Mouse (Mus musculus): ENCODE results near the gene Eif2b1. TPM values are rescaled to one million over a fixed set of nuclear protein-coding genes. Genes with fewer than 3 reads are reported as not detected.

The Eif2b1 gene
- polyA plus RNA-seq, 1 experiment from 2014 or later = 61.7 TPM

DNA sequence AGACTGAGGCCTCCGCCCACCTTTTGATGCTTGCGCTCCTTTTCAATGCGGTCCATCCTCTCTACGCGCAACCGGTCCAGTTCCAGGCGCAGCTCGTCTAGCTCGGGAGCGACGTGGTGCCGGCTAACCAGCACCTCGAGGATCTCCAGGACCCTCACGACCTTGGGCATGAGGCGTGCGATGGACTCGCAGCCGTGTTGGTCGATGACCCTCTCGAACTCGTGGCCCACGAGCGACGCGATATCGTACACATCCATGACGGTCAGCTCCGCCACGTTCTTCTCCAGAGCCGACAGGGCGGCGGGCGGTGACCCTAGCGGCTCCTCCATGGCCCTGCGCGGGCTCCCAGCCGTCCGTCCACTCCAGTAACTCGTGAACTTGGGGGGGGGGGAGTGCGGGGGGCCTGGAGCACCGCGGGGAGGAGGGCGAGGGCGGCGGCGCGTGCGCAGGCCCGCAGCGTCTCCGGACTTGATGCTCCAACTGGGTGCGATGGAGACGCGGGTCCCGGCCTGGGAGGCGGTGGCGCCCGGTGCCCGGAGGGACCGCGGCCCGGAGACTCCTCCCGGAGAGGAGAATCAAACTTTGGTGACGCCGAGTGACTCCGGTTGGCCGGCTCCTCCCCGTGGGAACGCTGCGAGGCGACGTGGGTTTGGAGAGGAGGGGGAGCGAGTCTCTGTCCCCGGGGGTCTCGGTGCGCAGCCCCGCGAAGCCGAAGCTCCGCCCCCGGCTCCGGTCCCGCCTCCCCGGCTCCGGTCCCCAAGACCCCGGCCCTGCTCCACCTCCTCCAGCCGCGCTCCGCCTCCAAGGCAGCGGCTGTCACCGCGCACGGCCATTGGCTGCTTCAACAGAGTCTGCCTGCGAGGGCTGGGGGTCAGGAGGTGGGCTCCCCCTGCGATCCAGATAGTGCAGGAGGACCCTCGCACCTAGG, 48.0 kb downstream of the Eif2b1 start, which contains the start of gene Rilpl1:
Gene Rilpl1 (minus strand): TSS at position 737 of the 928 bp plus-strand sequence.
- Histone ChIP-seq H3K36me3 (peaks cover 8% of the 10 kb centered on the region; the same call in 1 of the 2 replicates), H3K9me3 (replicated peaks) (no peaks in the 10 kb centered on the region), H3K9ac (peak within 1 kb of the TSS; percentile 90), H3K4me2 (peak within 1 kb of the TSS; percentile 94), H3K4me1 (replicated peaks) (peaks cover 39% of the 10 kb centered on the region), H3K27me3 (replicated peaks) (no peaks in the 10 kb centered on the region), H3K27ac (ENCODE audit: poor library complexity, severe bottlenecking) (peak within 1 kb of the TSS; percentile 89), H3K4me3 (peak within 1 kb of the TSS; percentile 88)
- ATAC-seq (ENCODE audit: insufficient number of reproducible peaks, low FRiP score) = peak; percentile 86
- under 1% methylated on average over 92 of the region's 96 CpGs for WGBS

DNA sequence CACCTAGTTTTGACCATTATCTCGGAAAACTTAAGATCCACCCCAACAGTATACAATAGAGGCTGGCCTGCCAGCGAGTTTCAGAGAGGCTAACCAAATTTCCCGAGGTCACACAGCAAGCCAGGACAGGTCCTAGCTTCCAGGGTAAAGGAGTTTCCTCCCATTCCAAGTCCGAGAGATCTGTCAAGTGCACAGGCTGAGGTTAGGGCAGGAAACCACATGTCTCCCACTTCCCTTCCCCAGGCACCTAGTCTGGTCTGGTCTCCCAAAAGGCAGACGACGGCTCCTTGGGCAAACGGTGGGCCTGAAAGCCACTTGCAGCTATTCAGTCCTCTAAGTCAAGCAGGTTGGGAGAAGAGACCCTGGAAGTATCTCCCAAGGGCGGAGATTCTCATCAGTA, 49.2 kb downstream of the Eif2b1 start:
- peak overlapping the region; percentile 89 for H3K27ac ChIP-seq (ENCODE audit: poor library complexity, severe bottlenecking)
- H3K36me3 ChIP-seq = peaks cover 18% of the 10 kb centered on the region
- 42% methylated on average over 8 of the region's 8 CpGs for WGBS
- no peaks in the 10 kb centered on the region for H3K9me3 ChIP-seq (replicated peaks)
- H3K9ac ChIP-seq = peak overlapping the region; percentile 90
- H3K4me2 ChIP-seq = peak overlapping the region; percentile 94
- ATAC-seq (ENCODE audit: insufficient number of reproducible peaks, low FRiP score) = no peak
- H3K27me3 ChIP-seq (replicated peaks) = no peaks in the 10 kb centered on the region
- peaks cover 36% of the 10 kb centered on the region for H3K4me1 ChIP-seq (replicated peaks)
- peak overlapping the region; percentile 88 for H3K4me3 ChIP-seq

DNA sequence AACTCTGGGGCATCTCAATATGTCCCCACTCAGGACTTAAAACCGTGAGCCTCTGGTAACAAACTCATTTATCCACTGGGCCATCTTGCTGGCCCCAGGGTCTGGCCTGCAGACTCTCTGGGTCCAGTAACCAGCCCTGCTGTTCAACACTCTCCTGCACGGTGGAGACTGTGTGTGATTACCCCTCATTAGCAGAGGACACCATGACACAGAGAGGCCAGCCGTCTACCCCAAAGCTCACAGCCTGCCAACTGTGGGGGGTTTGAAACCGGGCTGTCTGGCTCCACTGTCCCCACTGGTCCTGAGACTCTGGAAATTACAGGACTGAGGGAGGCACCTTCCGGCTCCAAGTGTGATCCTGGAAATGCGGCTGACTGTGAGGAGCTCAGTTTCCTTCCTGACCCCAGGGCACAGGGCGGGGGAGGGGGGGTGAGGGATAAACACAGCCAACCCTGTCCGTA, 49.7 kb downstream of the Eif2b1 start:
- WGBS = 22% methylated on average over 8 of the region's 8 CpGs
- ATAC-seq (ENCODE audit: insufficient number of reproducible peaks, low FRiP score) = no peak

DNA sequence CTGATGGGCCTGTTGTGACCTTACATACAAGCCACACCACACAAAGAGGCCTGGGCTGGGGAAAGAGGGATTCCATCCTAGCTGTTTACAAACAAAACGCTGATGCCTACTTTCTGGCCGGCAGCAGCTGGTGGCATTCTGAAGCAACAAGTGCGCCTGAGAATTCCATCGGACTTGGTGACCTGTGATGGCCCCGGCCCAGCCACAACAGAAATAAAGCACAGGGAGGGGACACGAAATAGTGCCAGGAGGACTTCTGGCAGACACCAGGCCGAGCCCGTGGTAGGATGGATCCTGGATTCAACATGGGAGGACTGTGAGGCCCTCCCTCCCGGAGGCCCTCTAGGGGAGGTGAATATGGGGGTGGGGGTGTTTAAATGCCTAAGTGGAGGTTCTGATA, 50.1 kb downstream of the Eif2b1 start:
- Histone ChIP-seq H3K9me3 (replicated peaks) (no peaks in the 10 kb centered on the region), H3K36me3 (peaks cover 24% of the 10 kb centered on the region), H3K9ac (peak overlapping the region; percentile 90), H3K4me1 (replicated peaks) (peaks cover 39% of the 10 kb centered on the region), H3K27ac (ENCODE audit: poor library complexity, severe bottlenecking) (peak overlapping the region; percentile 89), H3K4me3 (peak overlapping the region; percentile 88), H3K4me2 (peak overlapping the region; percentile 94), H3K27me3 (replicated peaks) (no peaks in the 10 kb centered on the region)
- WGBS = 37% methylated on average over 9 of the region's 9 CpGs
- ATAC-seq (ENCODE audit: insufficient number of reproducible peaks, low FRiP score) = no peak

More for the DNA sequence above, 49.7 kb downstream of the Eif2b1 start:
- peak overlapping the region; percentile 89 for H3K27ac ChIP-seq (ENCODE audit: poor library complexity, severe bottlenecking)
- peak overlapping the region; percentile 94 for H3K4me2 ChIP-seq
- no peaks in the 10 kb centered on the region for H3K9me3 ChIP-seq (replicated peaks)
- peaks cover 20% of the 10 kb centered on the region for H3K36me3 ChIP-seq
- H3K27me3 ChIP-seq (replicated peaks) = no peaks in the 10 kb centered on the region
- peak overlapping the region; percentile 90 for H3K9ac ChIP-seq
- H3K4me3 ChIP-seq = peak overlapping the region; percentile 88
- H3K4me1 ChIP-seq (replicated peaks) = peaks cover 39% of the 10 kb centered on the region

DNA sequence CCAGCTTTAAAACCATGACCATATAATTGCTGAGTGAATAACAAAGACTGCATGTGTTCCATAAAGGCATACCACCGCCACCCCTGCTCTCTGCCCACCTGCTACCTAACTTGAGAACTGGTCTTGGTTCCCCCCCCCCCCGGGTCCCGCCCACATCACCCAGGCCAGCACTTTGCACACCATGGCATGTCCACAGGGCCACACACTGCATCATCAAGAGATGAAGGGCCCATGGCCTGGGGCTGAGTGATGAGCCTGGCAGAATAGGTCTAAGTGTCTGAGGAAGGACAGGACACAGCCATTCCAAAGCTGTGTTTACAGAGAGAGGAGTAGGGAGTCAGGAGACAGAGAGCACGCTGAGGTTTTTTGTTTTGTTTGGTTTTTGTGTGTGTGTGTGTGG, 50.6 kb downstream of the Eif2b1 start:
- peaks cover 28% of the 10 kb centered on the region for H3K36me3 ChIP-seq
- H3K4me1 ChIP-seq (replicated peaks) = peaks cover 39% of the 10 kb centered on the region
- H3K27me3 ChIP-seq (replicated peaks) = no peaks in the 10 kb centered on the region
- H3K9ac ChIP-seq = peak overlapping the region; percentile 90
- no peak for ATAC-seq (ENCODE audit: insufficient number of reproducible peaks, low FRiP score)
- H3K27ac ChIP-seq (ENCODE audit: poor library complexity, severe bottlenecking) = peak overlapping the region; percentile 89
- H3K4me2 ChIP-seq = peak overlapping the region; percentile 94
- WGBS = 82% methylated on average over 4 of the region's 4 CpGs
- H3K4me3 ChIP-seq = peak overlapping the region; percentile 88
- no peaks in the 10 kb centered on the region for H3K9me3 ChIP-seq (replicated peaks)

DNA sequence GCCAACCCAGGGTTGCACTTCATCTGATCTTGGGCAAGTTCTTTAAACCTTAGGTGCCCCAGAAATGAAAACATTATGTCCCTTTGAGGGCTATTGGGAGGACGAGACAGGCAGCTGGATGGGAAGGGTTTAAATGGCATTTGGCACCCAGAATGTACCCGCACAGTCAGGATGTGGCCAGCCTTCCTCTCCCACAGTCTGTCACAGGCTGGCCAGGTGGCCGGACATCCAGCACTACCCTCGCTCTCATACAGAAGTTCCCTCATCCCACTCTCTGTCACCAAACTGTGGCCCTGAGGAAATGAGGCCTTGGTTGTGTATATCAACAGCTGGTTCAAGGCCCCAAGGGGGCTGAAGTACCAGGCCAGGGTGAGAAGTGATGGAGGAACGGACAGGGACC, 54.0 kb downstream of the Eif2b1 start:
- Histone ChIP-seq H3K4me2 (no peak overlapping the region), H3K4me1 (replicated peaks) (peaks cover 23% of the 10 kb centered on the region), H3K4me3 (no peak overlapping the region), H3K9me3 (replicated peaks) (no peaks in the 10 kb centered on the region), H3K9ac (no peak overlapping the region), H3K27ac (ENCODE audit: poor library complexity, severe bottlenecking) (no peak overlapping the region), H3K36me3 (peaks cover 47% of the 10 kb centered on the region), H3K27me3 (replicated peaks) (no peaks in the 10 kb centered on the region)
- no peak for ATAC-seq (ENCODE audit: insufficient number of reproducible peaks, low FRiP score)
- WGBS = 79% methylated on average over 5 of the region's 5 CpGs

DNA sequence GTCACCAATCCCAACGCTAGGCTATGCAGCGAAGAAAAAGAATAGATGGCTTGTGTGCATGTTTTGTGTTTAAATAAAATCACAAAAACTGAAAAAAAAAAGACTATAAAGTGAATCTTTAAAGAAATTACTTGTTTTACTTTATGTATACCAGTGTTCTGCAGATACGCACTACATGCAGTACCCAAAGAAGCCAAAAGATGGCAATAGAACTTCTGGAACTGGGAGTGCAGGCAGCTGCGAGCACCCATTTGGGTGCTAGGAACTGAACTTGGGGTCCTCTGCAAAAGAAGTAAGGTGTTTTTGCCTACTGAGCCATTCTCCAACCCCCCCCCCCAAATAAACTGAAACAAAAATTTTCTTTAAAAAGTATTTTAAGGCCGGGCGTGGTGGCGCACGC, 55.9 kb downstream of the Eif2b1 start:
- Histone ChIP-seq H3K4me2 (no peak overlapping the region), H3K4me1 (replicated peaks) (peaks cover 4% of the 10 kb centered on the region), H3K36me3 (peaks cover 65% of the 10 kb centered on the region), H3K9ac (no peak overlapping the region), H3K4me3 (no peak overlapping the region), H3K27ac (ENCODE audit: poor library complexity, severe bottlenecking) (no peak overlapping the region), H3K9me3 (replicated peaks) (no peaks in the 10 kb centered on the region), H3K27me3 (replicated peaks) (no peaks in the 10 kb centered on the region)
- no peak for ATAC-seq (ENCODE audit: insufficient number of reproducible peaks, low FRiP score)
- 93% methylated on average over 8 of the region's 8 CpGs for WGBS

DNA sequence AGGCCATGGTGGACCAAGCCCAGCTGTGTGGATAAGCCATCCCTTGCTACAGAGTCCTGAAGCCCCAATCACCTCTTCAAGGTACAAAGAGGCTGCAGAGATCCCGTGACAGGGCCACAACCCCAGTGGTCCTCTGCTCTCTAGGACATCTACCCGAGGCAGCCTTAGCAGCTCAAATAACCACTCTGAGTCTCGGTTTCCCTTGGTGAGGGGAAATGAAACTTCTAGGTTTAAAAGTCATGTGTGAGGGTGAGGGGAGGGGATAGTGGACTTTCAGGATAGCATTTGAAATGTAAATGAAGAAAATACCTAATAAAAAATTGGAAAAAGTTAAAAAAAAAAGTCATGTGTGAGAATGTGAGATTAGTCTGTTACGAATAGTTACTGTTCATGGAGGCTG, 57.3 kb downstream of the Eif2b1 start:
- H3K4me1 ChIP-seq (replicated peaks) = 0 out of 2 replicates have a peak, but pooled peaks cover 4% of the 10 kb centered on the region
- peaks cover 68% of the 10 kb centered on the region for H3K36me3 ChIP-seq
- H3K27ac ChIP-seq (ENCODE audit: poor library complexity, severe bottlenecking) = no peak overlapping the region
- WGBS = 84% methylated on average over 4 of the region's 4 CpGs
- H3K9ac ChIP-seq = no peak overlapping the region
- no peak overlapping the region for H3K4me2 ChIP-seq
- H3K9me3 ChIP-seq (replicated peaks) = no peaks in the 10 kb centered on the region
- no peak overlapping the region for H3K4me3 ChIP-seq
- no peak for ATAC-seq (ENCODE audit: insufficient number of reproducible peaks, low FRiP score)
- H3K27me3 ChIP-seq (replicated peaks) = no peaks in the 10 kb centered on the region

Other genes with a start within 250 kb of the Eif2b1 start
- gene Cdk2ap1, start 216.0 kb downstream of the Eif2b1 start, polyA plus RNA-seq (2016; fragmentation: Nextera tagmentation; extraction: Ambion mirVana) = 61.2 and 69.9 TPM in 2 replicates
- 71.8 and 75.3 TPM in 2 replicates for gene Sbno1, start 153.1 kb downstream of the Eif2b1 start, polyA plus RNA-seq (2016; fragmentation: Nextera tagmentation; extraction: Ambion mirVana)
- 81.1 and 85.4 TPM in 2 replicates for gene Kmt5a, start 139.2 kb downstream of the Eif2b1 start, polyA plus RNA-seq (2016; fragmentation: Nextera tagmentation; extraction: Ambion mirVana)
- 13.5 and 13.6 TPM in 2 replicates for gene Rilpl2, start 100.8 kb downstream of the Eif2b1 start, polyA plus RNA-seq (2016; fragmentation: Nextera tagmentation; extraction: Ambion mirVana)
- 23.9 and 24.0 TPM in 2 replicates for gene Snrnp35, start 96.0 kb downstream of the Eif2b1 start, polyA plus RNA-seq (2016; fragmentation: Nextera tagmentation; extraction: Ambion mirVana)
- gene Rilpl1, start 47.7 kb downstream of the Eif2b1 start, polyA plus RNA-seq (2016; fragmentation: Nextera tagmentation; extraction: Ambion mirVana) = 27.6 and 29.8 TPM in 2 replicates
- gene Tmed2, start 38.4 kb downstream of the Eif2b1 start, polyA plus RNA-seq (2016; fragmentation: Nextera tagmentation; extraction: Ambion mirVana) = 490 and 502 TPM in 2 replicates
- gene Ddx55, start 26.3 kb downstream of the Eif2b1 start, polyA plus RNA-seq (2016; fragmentation: Nextera tagmentation; extraction: Ambion mirVana) = 8.5 and 8.6 TPM in 2 replicates
- 36.9 and 45.3 TPM in 2 replicates for gene Gtf2h3, start within 50 bp of the Eif2b1 start, polyA plus RNA-seq (2016; fragmentation: Nextera tagmentation; extraction: Ambion mirVana)
- gene Atp6v0a2, start 49.4 kb upstream of the Eif2b1 start, polyA plus RNA-seq (2016; fragmentation: Nextera tagmentation; extraction: Ambion mirVana) = 41.0 and 45.8 TPM in 2 replicates
- gene Dnah10, start 146.0 kb upstream of the Eif2b1 start, polyA plus RNA-seq (2016; fragmentation: Nextera tagmentation; extraction: Ambion mirVana) = 0.04 TPM in 2 replicates